Mouse (Mus musculus): ENCODE measurements at regions not wholly inside any gene's neighbourhood (a gene's known extent, or its start where the extent isn't known, plus 50 kb on each side); places are given as distances from the start of the nearest gene placed in this dataset.

- DNase-seq (ENCODE audit: low spot score): peak; percentile 43
Observed at GRCm38 (mm10) chr16:29837025-29837629, 227.1 kb upstream of the Hes1 start.

- no peak for DNase-seq (ENCODE audit: low spot score)
Observed at GRCm38 (mm10) chr16:29837874-29838273, 226.3 kb upstream of the Hes1 start.

GRCm38 (mm10) chr16:29838981-29839661 lies 225.1 kb upstream of the Hes1 start:
- DNase-seq (ENCODE audit: low spot score): peak; percentile 38

- no peak for DNase-seq (ENCODE audit: low spot score)
Observed at GRCm38 (mm10) chr16:29839662-29840001, 224.6 kb upstream of the Hes1 start.

- DNase-seq (ENCODE audit: low spot score): no peak
Observed at GRCm38 (mm10) chr16:29840412-29840811, 223.8 kb upstream of the Hes1 start.

GRCm38 (mm10) chr16:29841132-29841531 lies 223.1 kb upstream of the Hes1 start:
- no peak for DNase-seq (ENCODE audit: low spot score)

GRCm38 (mm10) chr16:29842071-29842470 lies 222.1 kb upstream of the Hes1 start:
- DNase-seq (ENCODE audit: low spot score): no peak

- no peak for DNase-seq (ENCODE audit: low spot score)
Observed at GRCm38 (mm10) chr16:29843490-29843889, 220.7 kb upstream of the Hes1 start.

- DNase-seq (ENCODE audit: low spot score): no peak
Observed at GRCm38 (mm10) chr16:29844706-29845596, 219.2 kb upstream of the Hes1 start.

GRCm38 (mm10) chr16:29845597-29845986 lies 218.6 kb upstream of the Hes1 start:
- DNase-seq (ENCODE audit: low spot score): peak; percentile 12

- no peak for DNase-seq (ENCODE audit: low spot score)
Observed at GRCm38 (mm10) chr16:29847059-29847458, 217.1 kb upstream of the Hes1 start.

- DNase-seq (ENCODE audit: low spot score): no peak
Observed at GRCm38 (mm10) chr16:29847734-29848133, 216.4 kb upstream of the Hes1 start.

- no peak for DNase-seq (ENCODE audit: low spot score)
Observed at GRCm38 (mm10) chr16:29848527-29848926, 215.7 kb upstream of the Hes1 start.

- DNase-seq (ENCODE audit: low spot score): no peak
Observed at GRCm38 (mm10) chr16:29849511-29849910, 214.7 kb upstream of the Hes1 start.

- no peak for DNase-seq (ENCODE audit: low spot score)
Observed at GRCm38 (mm10) chr16:29850616-29851015, 213.6 kb upstream of the Hes1 start.

- DNase-seq (ENCODE audit: low spot score): no peak
Observed at GRCm38 (mm10) chr16:29851827-29852226, 212.4 kb upstream of the Hes1 start.

GRCm38 (mm10) chr16:29854805-29855565 lies 209.2 kb upstream of the Hes1 start:
- DNase-seq (ENCODE audit: low spot score): no peak

- DNase-seq (ENCODE audit: low spot score): no peak
Observed at GRCm38 (mm10) chr16:29856545-29856944, 207.6 kb upstream of the Hes1 start.

GRCm38 (mm10) chr16:29858645-29859044 lies 205.5 kb upstream of the Hes1 start:
- DNase-seq (ENCODE audit: low spot score): no peak

- DNase-seq (ENCODE audit: low spot score): no peak
Observed at GRCm38 (mm10) chr16:29860306-29860705, 203.9 kb upstream of the Hes1 start.

- DNase-seq (ENCODE audit: low spot score): no peak
Observed at GRCm38 (mm10) chr16:29861056-29861455, 203.1 kb upstream of the Hes1 start.

- peak; percentile 24 for DNase-seq (ENCODE audit: low spot score)
Observed at GRCm38 (mm10) chr16:29865075-29865740, 199.0 kb upstream of the Hes1 start.
